Mouse (Mus musculus): ENCODE measurements around the gene Rgs4. TPM values are rescaled to one million over a fixed set of nuclear protein-coding genes. Genes with fewer than 3 reads are reported as not detected.

Rgs4 gene
- polyA plus RNA-seq, 1 experiment from 2014 or later, result 4.3 TPM

GRCm38 (mm10) chr1:169695356-169695755, 52.1 kb downstream of the Rgs4 start:
- H3K27ac ChIP-seq (ENCODE audit: low read length), result no peak overlapping the region
- 75% methylated on average over 3 of the region's 3 CpGs for WGBS
- no peaks in the 10 kb centered on the region for H3K4me1 ChIP-seq (ENCODE audit: control insufficient read depth, insufficient read depth, low read length)
- no peak for ATAC-seq
- no peaks in the 10 kb centered on the region for H3K27me3 ChIP-seq (replicated peaks; ENCODE audit: control insufficient read depth, insufficient read depth, low read length)
- H3K4me2 ChIP-seq (ENCODE audit: low read depth, low read length), result no peak overlapping the region
- no peaks in the 10 kb centered on the region for H3K9me3 ChIP-seq (ENCODE audit: control insufficient read depth, low read length)
- H3K9ac ChIP-seq (ENCODE audit: low read depth, low read length), result no peak overlapping the region
- no peak overlapping the region for H3K4me3 ChIP-seq (ENCODE audit: low read length)
- no peaks in the 10 kb centered on the region for H3K36me3 ChIP-seq (ENCODE audit: control insufficient read depth, insufficient read depth, low read length)

GRCm38 (mm10) chr1:169693537-169693936, 53.9 kb downstream of the Rgs4 start:
- Histone ChIP-seq H3K36me3 (ENCODE audit: control insufficient read depth, insufficient read depth, low read length) (no peaks in the 10 kb centered on the region), H3K4me3 (ENCODE audit: low read length) (no peak overlapping the region), H3K27ac (ENCODE audit: low read length) (no peak overlapping the region), H3K9ac (ENCODE audit: low read depth, low read length) (no peak overlapping the region), H3K27me3 (replicated peaks; ENCODE audit: control insufficient read depth, insufficient read depth, low read length) (no peaks in the 10 kb centered on the region), H3K9me3 (ENCODE audit: control insufficient read depth, low read length) (no peaks in the 10 kb centered on the region), H3K4me1 (ENCODE audit: control insufficient read depth, insufficient read depth, low read length) (no peaks in the 10 kb centered on the region), H3K4me2 (ENCODE audit: low read depth, low read length) (no peak overlapping the region)
- WGBS, result 51% methylated on average over 3 of the region's 3 CpGs
- ATAC-seq, result no peak

- H3K4me3 ChIP-seq (ENCODE audit: low read length), result no peak overlapping the region
- no peaks in the 10 kb centered on the region for H3K36me3 ChIP-seq (ENCODE audit: control insufficient read depth, insufficient read depth, low read length)
- no peak for ATAC-seq
These were observed 54.4 kb downstream of the Rgs4 start for GRCm38 (mm10) chr1:169693040-169693439.

More at GRCm38 (mm10) chr1:169693040-169693439, 54.4 kb downstream of the Rgs4 start:
- no peak overlapping the region for H3K9ac ChIP-seq (ENCODE audit: low read depth, low read length)
- no peak overlapping the region for H3K4me2 ChIP-seq (ENCODE audit: low read depth, low read length)
- WGBS, result 78% methylated on average over 2 of the region's 2 CpGs
- H3K27ac ChIP-seq (ENCODE audit: low read length), result no peak overlapping the region
- no peaks in the 10 kb centered on the region for H3K4me1 ChIP-seq (ENCODE audit: control insufficient read depth, insufficient read depth, low read length)
- no peaks in the 10 kb centered on the region for H3K27me3 ChIP-seq (replicated peaks; ENCODE audit: control insufficient read depth, insufficient read depth, low read length)
- no peaks in the 10 kb centered on the region for H3K9me3 ChIP-seq (ENCODE audit: control insufficient read depth, low read length)

Other genes starting within 250 kb of the Rgs4 start
- 31.5 and 39.3 TPM in 2 replicates for gene Nuf2, start 216.2 kb downstream of the Rgs4 start, polyA plus RNA-seq (2015; fragmentation: Nextera tagmentation; extraction: Ambion mirVana)
- gene Rgs5, start 92.1 kb downstream of the Rgs4 start, polyA plus RNA-seq (2015; fragmentation: Nextera tagmentation; extraction: Ambion mirVana), result 9.6 and 10.0 TPM in 2 replicates
- 0.07 TPM in 1 of 2 replicates, not detected in the other for gene Ccdc190, start 181.0 kb upstream of the Rgs4 start, polyA plus RNA-seq (2015; fragmentation: Nextera tagmentation; extraction: Ambion mirVana)
- gene Hsd17b7, start 221.6 kb upstream of the Rgs4 start, polyA plus RNA-seq (2015; fragmentation: Nextera tagmentation; extraction: Ambion mirVana), result 21.1 and 23.8 TPM in 2 replicates

Data from intestine, embryonic 16.5 days (tissue).